Mouse (Mus musculus): ENCODE data around the gene Pi16.

- TF ChIP-seq CTCF (IDR thresholded peaks at IDR 0.05; ENCODE audit: control insufficient read depth, insufficient read depth, insufficient read length) (peak; percentile 96), MAX (IDR thresholded peaks at IDR 0.05) (peak; percentile 24), CEBPB (IDR thresholded peaks at IDR 0.05; ENCODE audit: low read depth) (no peak), MYOG (IDR thresholded peaks at IDR 0.05; ENCODE audit: control insufficient read depth, extremely low read depth, insufficient read length) (no peak), MYOD1 (IDR thresholded peaks at IDR 0.05; ENCODE audit: control insufficient read depth, insufficient read length, low read depth) (no peak), USF1 (IDR thresholded peaks at IDR 0.05; ENCODE audit: low read depth) (no peak)
These were observed 53.7 kb downstream of the Pi16 start for GRCm38 (mm10) chr17:29370984-29371723.
